Mouse (Mus musculus): ENCODE measurements around the gene Ret.

Ret gene

DNA sequence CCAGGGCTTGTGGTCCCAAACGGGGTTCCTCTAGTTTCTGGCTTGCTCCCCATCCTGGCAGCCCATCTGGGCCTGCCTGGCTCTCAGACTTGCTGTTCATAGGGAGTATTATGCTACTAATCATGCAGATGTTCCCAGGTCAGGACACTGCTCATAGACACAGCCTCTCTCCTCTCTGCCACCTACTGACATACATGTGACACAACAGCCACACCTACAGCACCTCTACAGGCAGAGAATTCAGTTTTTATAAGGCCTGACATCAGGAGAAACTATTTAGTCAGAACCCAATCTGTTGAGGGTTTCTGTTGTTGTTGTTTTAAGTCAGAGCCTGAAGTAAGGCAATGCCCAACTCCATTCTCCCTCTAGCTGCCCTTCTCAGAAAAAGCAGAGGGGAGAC is 85.7 kb downstream of the Ret start:
- DNase-seq (ENCODE audit: low read depth, low spot score): no peak
